Mouse (Mus musculus): Measurements from ENCODE around the gene Gh. TPM values are rescaled to one million over a fixed set of nuclear protein-coding genes. Genes with fewer than 3 reads are reported as not detected.
"Not testable (repeated sequence)": the region's sequence is repeated elsewhere in the genome, so short reads cannot be mapped to it uniquely, and the experiment has no call there.

Gene Gh
- not detected in 2 replicates for polyA plus RNA-seq (2015; fragmentation: Nextera tagmentation; extraction: Ambion mirVana)

DNA sequence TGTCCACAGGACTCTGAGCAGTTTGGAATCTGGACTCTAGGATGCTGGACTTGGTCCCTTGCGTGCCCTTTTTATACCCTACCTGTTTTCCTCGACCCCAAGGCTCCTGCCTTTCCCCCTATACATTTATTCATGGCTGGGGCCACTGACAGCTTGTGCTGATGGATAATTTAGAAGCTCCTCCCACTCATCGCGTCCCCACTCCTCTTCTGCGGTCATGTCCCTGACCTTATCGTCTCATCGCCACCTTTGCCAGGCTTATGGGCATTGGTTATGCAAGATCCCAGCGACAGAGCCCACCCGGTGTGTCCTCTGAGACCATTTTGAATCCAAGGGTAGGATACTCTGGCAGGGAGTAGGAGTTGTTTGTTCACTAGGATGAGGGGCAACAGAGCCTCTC is at the start of gene Gh:
TSS of gene Gh (minus strand) at position 101 of the 400 bp plus-strand sequence.
- H3K36me3 ChIP-seq: no peaks in the 10 kb centered on the region
- no peak within 1 kb of the TSS for H3K4me3 ChIP-seq (replicated peaks)
- no peaks in the 10 kb centered on the region for H3K27me3 ChIP-seq (replicated peaks)
- WGBS: 80% methylated on average over 9 of the region's 9 CpGs
- ATAC-seq (ENCODE audit: low FRiP score): no peak
- H3K9ac ChIP-seq (replicated peaks): no peak within 1 kb of the TSS
- H3K4me2 ChIP-seq: no peak within 1 kb of the TSS
- no peaks in the 10 kb centered on the region for H3K4me1 ChIP-seq
- no peaks in the 10 kb centered on the region for H3K9me3 ChIP-seq (replicated peaks)
- H3K27ac ChIP-seq (replicated peaks): no peak within 1 kb of the TSS

DNA sequence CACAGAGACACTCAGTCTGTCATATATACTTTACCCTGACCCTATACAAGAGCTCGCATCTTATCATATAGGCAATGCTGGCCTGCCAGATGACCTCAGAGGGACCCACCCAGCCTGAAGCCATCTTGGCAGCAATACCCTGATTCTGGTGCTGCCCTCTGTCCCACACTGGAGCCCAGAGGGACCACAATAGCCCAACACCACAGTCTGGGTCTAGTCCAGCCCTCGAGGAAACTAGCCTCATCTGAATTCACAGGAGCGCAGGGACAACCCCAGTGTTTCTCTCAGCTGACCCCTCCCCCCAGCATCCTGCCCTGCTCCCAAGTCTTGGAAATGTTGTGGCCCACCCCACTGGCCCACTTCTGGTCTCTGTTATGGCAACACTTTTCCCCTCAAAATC is 49.6 kb upstream of the Gh start:
- H3K27me3 ChIP-seq (replicated peaks): no peaks in the 10 kb centered on the region
- no peaks in the 10 kb centered on the region for H3K36me3 ChIP-seq
- H3K4me2 ChIP-seq: no peak overlapping the region
- H3K9me3 ChIP-seq (replicated peaks): no peaks in the 10 kb centered on the region
- no peak for ATAC-seq (ENCODE audit: low FRiP score)
- no peak overlapping the region for H3K27ac ChIP-seq (replicated peaks)
- H3K4me1 ChIP-seq: no peaks in the 10 kb centered on the region
- no peak overlapping the region for H3K4me3 ChIP-seq (replicated peaks)
- no peak overlapping the region for H3K9ac ChIP-seq (replicated peaks)
- WGBS: 69% methylated on average over 3 of the region's 3 CpGs

DNA sequence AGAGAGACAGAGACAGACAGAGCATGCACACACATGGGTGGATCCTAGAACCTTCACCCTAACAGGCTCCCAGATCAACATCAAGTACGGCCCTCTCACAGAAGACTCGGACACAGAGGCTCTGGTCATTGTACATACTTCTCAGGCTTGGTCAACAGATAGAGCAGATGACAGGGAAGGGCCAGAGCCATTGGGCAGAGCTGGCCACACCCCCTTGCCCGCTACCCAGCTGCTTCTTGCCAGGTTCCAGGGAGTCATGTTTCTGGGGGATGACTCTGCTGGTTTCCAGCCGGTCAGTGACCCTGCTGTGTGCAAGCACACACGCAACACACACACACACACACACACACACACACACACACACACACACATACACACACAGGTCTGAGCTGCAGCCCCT is 49.2 kb upstream of the Gh start:
- Histone ChIP-seq H3K27ac (replicated peaks) (no peak overlapping the region), H3K9me3 (replicated peaks) (no peaks in the 10 kb centered on the region), H3K36me3 (no peaks in the 10 kb centered on the region), H3K27me3 (replicated peaks) (no peaks in the 10 kb centered on the region), H3K4me3 (replicated peaks) (no peak overlapping the region), H3K4me1 (no peaks in the 10 kb centered on the region), H3K9ac (replicated peaks) (no peak overlapping the region), H3K4me2 (no peak overlapping the region)
- 69% methylated on average over 5 of the region's 5 CpGs for WGBS
- ATAC-seq (ENCODE audit: low FRiP score): no peak

DNA sequence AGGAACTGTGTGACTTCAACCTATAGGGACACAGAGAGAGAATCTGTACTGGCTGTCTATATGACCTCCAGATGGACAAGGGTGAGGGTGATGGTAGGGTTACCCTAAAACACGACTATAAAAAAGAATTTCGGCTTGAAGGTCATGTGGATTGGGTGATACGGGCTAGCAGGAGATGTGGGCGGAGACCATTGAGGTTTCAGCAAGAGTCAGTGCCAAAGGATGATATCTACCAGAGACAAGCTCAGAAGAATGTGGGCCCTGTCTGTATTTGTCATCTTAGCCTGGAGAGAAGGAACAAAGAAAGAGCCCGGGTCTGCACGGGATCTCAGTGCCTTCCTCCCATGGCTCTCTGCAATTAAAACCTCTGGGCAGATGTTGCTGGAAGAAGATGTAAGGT is 48.1 kb upstream of the Gh start:
- no peak overlapping the region for H3K27ac ChIP-seq (replicated peaks)
- no peaks in the 10 kb centered on the region for H3K27me3 ChIP-seq (replicated peaks)
- no peak for ATAC-seq (ENCODE audit: low FRiP score)
- H3K4me2 ChIP-seq: no peak overlapping the region
- no peaks in the 10 kb centered on the region for H3K9me3 ChIP-seq (replicated peaks)
- 90% methylated on average over 6 of the region's 6 CpGs for WGBS
- H3K4me3 ChIP-seq (replicated peaks): no peak overlapping the region
- H3K9ac ChIP-seq (replicated peaks): no peak overlapping the region
- H3K36me3 ChIP-seq: no peaks in the 10 kb centered on the region
- no peaks in the 10 kb centered on the region for H3K4me1 ChIP-seq

DNA sequence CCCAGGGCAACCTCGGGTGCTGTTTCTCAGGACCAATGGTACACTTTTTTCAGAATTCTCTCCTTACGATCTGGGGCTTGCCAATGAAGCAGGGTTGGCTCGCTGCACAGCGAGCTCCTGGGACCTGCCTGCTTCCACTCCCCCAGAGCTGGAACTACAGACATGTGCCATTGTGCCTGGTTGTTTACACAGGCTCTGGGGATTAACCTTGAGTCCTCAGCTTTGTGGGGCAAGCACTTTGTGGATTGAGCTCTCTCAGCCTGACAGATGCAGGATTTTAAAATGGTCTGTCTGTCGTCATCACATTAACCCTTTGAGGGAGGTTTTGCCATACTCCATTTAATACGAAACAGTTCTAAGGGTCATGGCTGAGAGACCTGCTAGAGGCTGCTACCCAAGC is 43.2 kb upstream of the Gh start:
- Histone ChIP-seq H3K4me3 (replicated peaks) (no peak overlapping the region), H3K4me1 (no peaks in the 10 kb centered on the region), H3K36me3 (no peaks in the 10 kb centered on the region), H3K27me3 (replicated peaks) (no peaks in the 10 kb centered on the region), H3K27ac (replicated peaks) (no peak overlapping the region), H3K4me2 (no peak overlapping the region), H3K9ac (replicated peaks) (no peak overlapping the region), H3K9me3 (replicated peaks) (no peaks in the 10 kb centered on the region)
- 59% methylated on average over 6 of the region's 6 CpGs for WGBS
- no peak for ATAC-seq (ENCODE audit: low FRiP score)

DNA sequence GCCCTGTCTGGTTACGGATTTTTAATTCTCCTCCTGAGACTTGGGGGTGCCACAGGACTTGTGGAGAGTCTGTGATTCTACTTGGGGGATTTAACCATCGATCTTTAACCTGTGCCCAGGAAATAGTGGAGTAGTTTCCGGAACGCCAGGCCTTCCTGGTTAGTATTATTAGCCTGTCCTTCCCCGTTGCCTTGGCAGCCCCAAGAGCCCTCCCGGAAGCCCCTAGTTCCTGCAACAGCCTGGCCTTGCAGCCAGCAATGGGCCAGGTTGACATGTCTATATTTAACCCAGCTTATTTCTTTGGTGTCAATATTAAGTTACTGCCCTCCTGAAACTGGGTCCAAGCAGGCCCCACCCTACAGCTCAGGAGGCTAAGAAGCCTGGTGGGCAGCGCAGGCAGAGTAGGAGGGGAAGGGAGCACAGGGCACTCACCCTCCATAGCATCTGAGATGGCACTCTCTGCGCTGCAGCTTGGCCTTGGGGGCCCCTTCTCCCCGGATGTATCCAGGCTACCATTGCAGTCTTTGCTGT is 39.4 kb upstream of the Gh start:
- H3K36me3 ChIP-seq: no peaks in the 10 kb centered on the region
- H3K4me1 ChIP-seq: no peaks in the 10 kb centered on the region
- no peaks in the 10 kb centered on the region for H3K27me3 ChIP-seq (replicated peaks)
- no peak overlapping the region for H3K4me3 ChIP-seq (replicated peaks)
- no peak for ATAC-seq (ENCODE audit: low FRiP score)
- H3K9me3 ChIP-seq (replicated peaks): no peaks in the 10 kb centered on the region
- 85% methylated on average over 9 of the region's 9 CpGs for WGBS
- H3K9ac ChIP-seq (replicated peaks): no peak overlapping the region
- H3K27ac ChIP-seq (replicated peaks): no peak overlapping the region
- H3K4me2 ChIP-seq: no peak overlapping the region

DNA sequence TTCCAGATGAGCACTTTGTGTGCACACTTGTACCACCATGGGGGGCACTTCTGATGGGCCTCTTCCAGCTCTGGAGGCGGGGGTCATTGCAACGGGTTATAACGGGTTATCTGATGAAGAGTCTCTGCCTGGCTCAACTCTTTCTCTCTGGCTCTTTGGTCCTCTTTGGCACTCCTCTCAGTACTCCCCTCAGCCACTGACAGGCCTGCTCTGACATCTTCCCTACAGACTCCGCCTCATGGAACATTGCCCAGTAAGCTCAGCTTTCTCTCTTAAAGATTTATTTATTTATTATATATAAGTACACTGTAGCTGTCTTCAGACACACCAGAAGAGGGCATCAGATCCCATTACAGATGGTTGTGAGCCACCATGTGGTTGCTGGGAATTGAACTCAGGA is 37.7 kb upstream of the Gh start:
- ATAC-seq (ENCODE audit: low FRiP score); H3K4me2 ChIP-seq; H3K9ac ChIP-seq (replicated peaks); H3K4me3 ChIP-seq (replicated peaks); H3K4me1 ChIP-seq; H3K36me3 ChIP-seq; H3K9me3 ChIP-seq (replicated peaks); H3K27me3 ChIP-seq (replicated peaks); H3K27ac ChIP-seq (replicated peaks): not testable (repeated sequence)
- WGBS: 85% methylated on average over 4 of the region's 4 CpGs

DNA sequence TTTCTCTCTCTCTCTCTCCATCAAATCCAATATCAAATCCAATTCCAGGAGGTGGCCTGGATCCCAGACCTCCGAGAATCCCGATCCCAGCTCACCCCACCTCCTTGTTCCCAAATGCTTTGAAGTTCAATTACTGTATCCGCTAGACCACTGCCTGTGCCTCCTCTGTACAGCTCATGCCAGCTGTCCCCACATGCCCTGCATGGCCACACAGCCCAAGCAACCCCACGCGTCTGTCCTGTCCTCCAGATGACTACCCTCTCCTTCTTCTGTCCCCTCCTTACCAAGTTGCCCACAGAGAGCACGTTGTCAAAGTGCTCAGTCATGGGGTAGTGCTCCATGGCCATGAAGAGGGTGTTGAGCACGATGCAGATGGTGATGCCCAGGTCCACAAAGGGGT is 37.2 kb upstream of the Gh start:
- no peak overlapping the region for H3K4me2 ChIP-seq
- no peak overlapping the region for H3K9ac ChIP-seq (replicated peaks)
- no peaks in the 10 kb centered on the region for H3K36me3 ChIP-seq
- H3K9me3 ChIP-seq (replicated peaks): no peaks in the 10 kb centered on the region
- no peaks in the 10 kb centered on the region for H3K4me1 ChIP-seq
- no peak overlapping the region for H3K4me3 ChIP-seq (replicated peaks)
- H3K27ac ChIP-seq (replicated peaks): no peak overlapping the region
- no peaks in the 10 kb centered on the region for H3K27me3 ChIP-seq (replicated peaks)
- no peak for ATAC-seq (ENCODE audit: low FRiP score)
- 84% methylated on average over 7 of the region's 7 CpGs for WGBS

DNA sequence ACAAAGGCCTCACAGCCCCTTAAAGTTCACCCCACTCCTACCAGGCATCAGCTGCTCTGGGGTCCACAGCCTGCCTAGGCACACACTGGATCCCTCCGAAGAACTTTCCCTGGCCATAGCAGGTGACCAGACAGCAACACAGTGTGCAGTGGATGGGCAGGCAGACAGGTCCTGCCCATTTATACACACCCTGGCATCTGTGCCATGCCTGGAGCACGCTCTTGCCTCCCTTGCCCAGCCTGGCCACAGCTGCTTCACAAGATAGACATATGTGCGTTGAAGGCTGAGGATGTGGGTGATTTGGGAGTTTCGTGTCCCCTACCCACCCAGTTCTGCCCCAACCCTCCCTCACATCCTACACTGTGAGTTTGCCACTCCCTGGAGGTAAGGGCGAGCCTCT is 36.4 kb upstream of the Gh start:
- Histone ChIP-seq H3K36me3 (no peaks in the 10 kb centered on the region), H3K4me1 (no peaks in the 10 kb centered on the region), H3K27me3 (replicated peaks) (no peaks in the 10 kb centered on the region), H3K9me3 (replicated peaks) (no peaks in the 10 kb centered on the region), H3K4me2 (no peak overlapping the region), H3K9ac (replicated peaks) (no peak overlapping the region), H3K27ac (replicated peaks) (no peak overlapping the region), H3K4me3 (replicated peaks) (no peak overlapping the region)
- WGBS: 83% methylated on average over 5 of the region's 5 CpGs
- no peak for ATAC-seq (ENCODE audit: low FRiP score)

DNA sequence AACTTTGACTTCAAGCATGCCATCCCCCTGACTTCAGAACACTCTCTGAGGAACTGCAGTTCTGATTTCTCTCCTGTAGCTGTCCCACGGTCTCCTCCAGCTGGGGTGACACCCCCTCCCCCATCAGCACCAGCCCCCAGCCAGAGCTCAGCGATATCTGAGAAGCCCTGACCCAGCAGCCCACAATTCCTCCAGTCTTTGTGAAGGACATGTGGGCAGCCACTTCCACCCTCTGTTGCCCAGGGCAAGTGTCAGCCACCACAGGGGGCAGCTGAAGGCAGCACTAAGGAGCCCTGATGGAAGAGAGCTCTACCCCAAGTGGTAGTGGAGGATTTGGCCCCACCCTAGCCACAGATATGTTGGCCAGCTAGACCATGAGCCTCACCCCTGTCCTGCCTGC is 32.4 kb upstream of the Gh start:
- Histone ChIP-seq H3K4me2 (no peak overlapping the region), H3K4me1 (no peaks in the 10 kb centered on the region), H3K4me3 (replicated peaks) (no peak overlapping the region), H3K9me3 (replicated peaks) (no peaks in the 10 kb centered on the region), H3K9ac (replicated peaks) (no peak overlapping the region), H3K27me3 (replicated peaks) (no peaks in the 10 kb centered on the region), H3K36me3 (no peaks in the 10 kb centered on the region), H3K27ac (replicated peaks) (no peak overlapping the region)
- ATAC-seq (ENCODE audit: low FRiP score): no peak
- 27% methylated on average over 2 of the region's 2 CpGs for WGBS

DNA sequence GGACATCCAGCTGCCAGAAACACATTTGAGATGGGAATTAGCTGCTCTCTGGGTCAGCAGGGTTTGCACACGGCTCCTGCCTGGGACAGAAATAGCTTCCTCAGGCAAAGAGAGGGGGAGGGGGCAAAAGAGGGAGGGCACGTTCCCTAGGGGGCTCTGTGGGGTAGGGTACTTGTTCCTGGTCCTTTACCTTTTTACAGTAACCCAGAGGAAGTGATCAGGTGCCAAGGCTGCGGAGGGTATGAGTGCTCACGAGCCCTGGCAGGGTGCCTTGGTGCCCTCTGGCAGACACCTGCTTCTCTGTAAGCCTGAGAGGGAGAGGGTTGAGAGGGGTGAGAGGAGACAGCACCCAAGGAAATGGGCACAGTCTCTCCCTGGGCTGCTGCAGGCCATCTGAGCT is 30.8 kb upstream of the Gh start:
- H3K27me3 ChIP-seq (replicated peaks): no peaks in the 10 kb centered on the region
- H3K9ac ChIP-seq (replicated peaks): no peak overlapping the region
- no peak overlapping the region for H3K27ac ChIP-seq (replicated peaks)
- no peaks in the 10 kb centered on the region for H3K36me3 ChIP-seq
- no peak overlapping the region for H3K4me2 ChIP-seq
- H3K4me1 ChIP-seq: no peaks in the 10 kb centered on the region
- no peak for ATAC-seq (ENCODE audit: low FRiP score)
- no peak overlapping the region for H3K4me3 ChIP-seq (replicated peaks)
- H3K9me3 ChIP-seq (replicated peaks): no peaks in the 10 kb centered on the region
- WGBS: 41% methylated on average over 4 of the region's 4 CpGs

DNA sequence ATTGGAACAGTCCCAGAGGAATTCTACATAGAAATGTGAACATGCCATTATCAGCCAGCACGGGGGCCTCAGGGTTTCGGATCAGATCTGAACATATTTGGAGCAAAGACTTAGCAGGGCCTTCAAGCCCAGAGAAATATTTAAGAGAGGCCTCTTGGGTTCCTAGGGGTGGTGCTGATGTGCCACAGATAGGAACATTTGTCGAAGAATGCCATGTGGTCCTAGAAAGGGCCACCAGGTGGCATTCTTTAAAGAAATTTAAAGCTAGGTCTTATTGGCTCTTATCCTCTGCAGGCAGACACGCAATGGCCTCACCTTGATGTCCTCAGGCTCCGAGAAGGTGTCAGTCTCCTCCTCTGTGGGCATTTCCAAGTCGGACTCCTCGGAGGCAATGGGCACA is 28.0 kb upstream of the Gh start:
- H3K9me3 ChIP-seq (replicated peaks): no peaks in the 10 kb centered on the region
- no peak overlapping the region for H3K27ac ChIP-seq (replicated peaks)
- no peak overlapping the region for H3K4me2 ChIP-seq
- 75% methylated on average over 7 of the region's 7 CpGs for WGBS
- H3K27me3 ChIP-seq (replicated peaks): no peaks in the 10 kb centered on the region
- H3K36me3 ChIP-seq: no peaks in the 10 kb centered on the region
- no peak overlapping the region for H3K9ac ChIP-seq (replicated peaks)
- ATAC-seq (ENCODE audit: low FRiP score): no peak
- H3K4me1 ChIP-seq: no peaks in the 10 kb centered on the region
- no peak overlapping the region for H3K4me3 ChIP-seq (replicated peaks)

DNA sequence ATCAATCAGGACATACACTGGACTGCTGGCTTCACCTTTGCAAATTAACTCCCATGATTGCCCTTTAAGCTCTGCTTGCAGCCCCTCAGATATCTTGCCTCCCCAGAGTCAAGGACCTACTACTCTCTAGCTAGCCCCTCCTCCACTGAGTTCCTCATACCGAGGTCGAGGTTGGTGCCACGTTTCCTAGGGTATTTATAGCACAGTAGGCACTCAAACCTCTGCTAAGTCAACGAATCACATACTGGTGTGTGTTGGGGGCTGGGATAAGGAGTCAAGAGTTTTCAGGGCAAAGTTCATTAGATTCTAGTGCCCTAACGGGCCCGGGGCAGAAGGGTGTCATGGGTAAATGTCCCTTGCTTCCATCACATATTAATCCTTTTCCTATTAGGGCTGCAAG is 27.5 kb upstream of the Gh start:
- Histone ChIP-seq H3K27me3 (replicated peaks) (no peaks in the 10 kb centered on the region), H3K9me3 (replicated peaks) (no peaks in the 10 kb centered on the region), H3K4me1 (no peaks in the 10 kb centered on the region), H3K4me3 (replicated peaks) (no peak overlapping the region), H3K9ac (replicated peaks) (no peak overlapping the region), H3K36me3 (no peaks in the 10 kb centered on the region), H3K27ac (replicated peaks) (no peak overlapping the region), H3K4me2 (no peak overlapping the region)
- WGBS: 74% methylated on average over 6 of the region's 6 CpGs
- no peak for ATAC-seq (ENCODE audit: low FRiP score)

Data from neural tube, embryonic 15.5 days (tissue).